Mouse (Mus musculus): ENCODE results near the gene Dnajc5g.
A peak's percentile ranks its signal among the peaks of the same experiment; 100 is the strongest.

DNA sequence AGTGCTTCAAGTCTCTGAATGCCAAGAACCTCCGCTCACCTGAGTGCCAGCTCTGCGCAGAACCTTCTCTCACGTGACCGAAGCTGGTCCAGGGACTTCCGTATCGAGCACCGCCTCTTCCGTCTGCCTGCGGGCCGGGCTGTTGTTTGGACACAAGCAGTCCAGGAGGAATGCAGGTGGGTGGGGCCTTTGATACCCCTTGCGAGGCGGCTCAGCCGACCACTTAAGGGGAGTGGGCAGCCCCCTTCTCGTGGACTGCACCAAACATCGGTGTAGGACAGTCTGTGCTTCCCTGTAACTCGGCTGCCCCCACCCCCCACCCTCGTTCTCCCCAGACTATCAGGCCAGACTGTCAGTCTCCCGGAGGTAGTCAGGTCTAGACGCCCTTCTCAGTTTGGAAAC, 48.1 kb downstream of the Dnajc5g start, which contains the start of gene Mpv17:
- TF ChIP-seq HCFC1 (IDR thresholded peaks at IDR 0.05; ENCODE audit: low read depth, low read length) = peak; percentile 80
- no peak for TF ChIP-seq RCOR1 (conservative IDR thresholded peaks at IDR 0.05; ENCODE audit: low read depth, low read length)
- TF ChIP-seq ZNF384 (IDR thresholded peaks at IDR 0.05; ENCODE audit: low read depth, low read length) = no peak
- peak; percentile 73 for TF ChIP-seq POLR2A (IDR thresholded peaks at IDR 0.05; ENCODE audit: low read depth, low read length)
- no peak for TF ChIP-seq CTCF (conservative IDR thresholded peaks at IDR 0.05 in 1 of 2, IDR thresholded peaks at IDR 0.05 in 1 of 2; ENCODE audit: low read depth in 2 of 2, low read length in 2 of 2)
- peak; percentile 97; the same call in 1 of the 2 replicates for TF ChIP-seq POLR2AphosphoS2 (IDR thresholded peaks at IDR 0.05; ENCODE audit: low read depth, low read length)
- TF ChIP-seq MAX (IDR thresholded peaks at IDR 0.05; ENCODE audit: low read length) = peak; percentile 79; the same call in 1 of the 2 replicates
- no peak for TF ChIP-seq UBTF (IDR thresholded peaks at IDR 0.05; ENCODE audit: low read depth, low read length)
- TF ChIP-seq RAD21 (IDR thresholded peaks at IDR 0.05; ENCODE audit: low read depth, low read length) = no peak
- peak; percentile 94 for TF ChIP-seq USF1 (IDR thresholded peaks at IDR 0.05; ENCODE audit: low read depth, low read length)
- TF ChIP-seq GABPA (IDR thresholded peaks at IDR 0.05; ENCODE audit: insufficient replicate concordance, low read depth, low read length) = no peak
